Mouse (Mus musculus) monocyte, adult 5-6 weeks (primary cell): Measurements from ENCODE around the gene Best2. TPM values are rescaled to one million over a fixed set of nuclear protein-coding genes. Genes with fewer than 3 reads are reported as not detected.

Source experiments
- ATAC-seq: fragments of 153-309, 156-312 bp; replicated peaks from 2 replicates; pipeline ENCODE4 v1.8.0; 2017; ENCODE audit warnings: mild to moderate bottlenecking; ENCODE audit not compliant: low TSS enrichment, insufficient number of reproducible peaks, severe bottlenecking, poor library complexity, low FRiP score
- total RNA-seq: library from RNA; stranded (forward); fragments of 200-1000, 200-491, 200-594 nt; gene quantifications from 3 replicates; pipeline ENCODE4 v1.2.3, GENCODE M21; 2017

Best2 gene
- total RNA-seq, 1 experiment from 2014 or later = not detected

DNA sequence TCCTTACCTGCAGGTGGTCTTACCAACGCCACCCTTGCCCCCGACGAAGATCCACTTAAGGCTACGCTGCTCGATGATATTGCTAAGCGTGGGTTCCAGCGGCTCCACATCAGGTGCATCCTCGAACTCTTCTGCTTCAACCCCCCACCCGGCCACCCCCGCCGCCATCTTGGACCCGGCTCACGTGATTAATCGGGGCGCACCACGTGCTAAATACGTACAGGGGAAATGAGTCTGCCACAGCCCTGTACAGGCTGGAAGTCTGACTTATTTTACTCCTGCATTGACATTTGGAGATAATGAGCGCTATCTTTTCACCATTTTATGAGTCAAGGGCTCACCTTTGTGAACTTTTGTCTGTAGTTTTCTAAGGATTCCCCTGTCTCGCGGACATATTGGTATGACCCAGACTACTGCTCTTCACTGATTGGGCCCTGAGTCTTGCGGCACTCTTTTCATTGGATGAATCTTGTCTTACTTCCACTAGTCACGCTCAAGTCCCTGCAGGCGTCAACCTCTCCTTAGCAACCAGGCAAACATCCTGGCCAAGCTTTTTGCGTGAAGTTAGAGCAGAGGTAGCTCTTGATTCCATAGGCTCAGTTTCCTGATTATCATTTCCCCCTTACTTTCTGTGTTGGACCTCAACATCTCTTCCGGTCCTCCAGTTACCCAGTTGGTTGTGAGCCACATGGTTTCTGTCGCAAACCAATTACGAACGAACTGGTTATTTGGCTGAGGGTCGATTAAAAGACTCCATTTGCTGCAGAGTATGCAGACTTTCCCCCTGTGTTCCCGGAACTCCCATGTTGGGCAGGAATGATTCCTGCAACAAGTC lies 11.0 kb upstream of the Best2 start, which contains the start of gene Asna1:
Gene Asna1, minus strand, starts transcription at position 184 of the 835 bp plus-strand sequence.
- peak; percentile 86 for ATAC-seq

DNA sequence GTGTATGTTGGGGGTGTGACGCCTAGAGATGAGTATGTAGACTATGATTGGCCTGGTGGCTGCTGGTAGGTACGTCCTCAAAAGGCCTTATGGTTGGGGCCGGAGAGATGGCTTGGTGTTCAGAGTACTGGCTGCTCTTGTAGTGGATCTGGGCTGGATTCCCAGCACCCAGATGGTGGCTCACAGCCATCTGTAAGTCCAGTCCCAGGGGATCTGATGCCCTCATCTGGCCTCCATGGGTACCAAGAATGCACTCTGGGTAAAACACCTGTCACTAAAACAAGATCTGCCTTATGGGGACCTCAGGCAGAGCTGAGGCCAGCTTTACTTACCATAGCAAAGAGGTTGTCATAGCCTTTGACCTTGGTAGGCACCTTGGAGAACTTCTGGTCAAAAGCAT lies 9.5 kb upstream of the Best2 start:
- ATAC-seq = no peak

DNA sequence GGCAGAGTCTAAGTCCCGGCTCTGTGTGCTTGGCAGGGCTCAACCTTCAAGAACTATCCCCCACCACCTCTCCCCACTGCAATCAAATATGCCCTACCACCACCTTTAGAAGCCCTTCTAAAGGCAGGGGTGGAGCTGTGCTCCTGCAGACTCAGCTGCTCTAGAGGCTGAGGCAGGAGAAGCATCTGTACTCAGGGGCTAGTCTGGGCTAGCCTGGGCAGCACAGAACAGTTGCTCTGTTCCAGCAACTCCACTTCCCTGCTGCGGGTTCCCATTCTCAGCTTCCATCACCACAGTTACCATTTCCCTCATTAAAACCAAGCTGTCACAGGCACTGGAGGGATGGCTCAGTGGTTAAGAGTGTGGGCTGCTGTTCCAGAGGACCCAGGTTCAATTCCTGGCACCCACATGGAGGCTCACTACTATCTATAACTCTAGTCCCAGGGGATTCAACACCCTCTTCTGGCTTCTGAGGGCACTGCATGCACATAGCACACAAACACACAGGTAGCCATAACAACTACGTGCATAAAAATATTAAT lies 7.3 kb upstream of the Best2 start:
- no peak for ATAC-seq

DNA sequence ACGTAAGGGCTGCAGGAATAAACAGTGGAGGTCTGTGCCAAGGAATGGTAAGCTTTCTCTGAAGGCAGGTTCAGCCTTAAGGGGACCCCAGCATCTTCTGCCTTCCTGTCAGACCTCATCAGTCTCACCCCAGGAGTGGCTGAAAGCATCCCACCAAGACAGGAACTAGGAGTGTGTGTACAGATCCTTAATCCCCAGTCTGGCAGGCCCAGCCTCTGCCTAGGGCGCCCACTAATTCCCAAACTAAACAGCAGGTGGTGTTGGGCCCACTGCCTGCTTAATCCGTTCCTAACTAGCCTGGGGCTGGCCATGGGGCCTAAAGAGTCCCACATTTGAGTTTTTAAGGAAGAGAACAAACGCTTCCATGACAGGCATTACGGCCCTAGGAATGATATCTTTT lies 2.9 kb upstream of the Best2 start:
- ATAC-seq = no peak

DNA sequence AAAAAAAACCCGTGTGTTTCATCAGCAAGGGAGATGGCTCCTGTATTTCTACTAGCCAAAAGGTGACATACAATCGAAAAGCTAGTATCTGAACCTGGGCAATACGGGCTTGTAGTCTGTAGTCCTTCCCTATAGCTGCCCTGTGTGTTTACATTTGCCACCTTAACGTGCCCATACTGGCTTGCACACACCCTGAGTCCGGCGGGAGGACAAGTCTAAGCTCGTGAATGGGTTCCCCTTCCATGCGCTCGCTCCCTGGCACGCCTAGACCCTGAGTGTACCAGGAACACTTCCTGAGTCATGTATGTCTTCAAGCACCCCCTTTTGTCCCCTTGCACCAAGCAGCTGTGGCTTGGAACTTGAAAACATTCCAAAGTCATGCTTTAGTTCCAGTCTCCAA lies 2.4 kb upstream of the Best2 start:
- no peak for ATAC-seq

DNA sequence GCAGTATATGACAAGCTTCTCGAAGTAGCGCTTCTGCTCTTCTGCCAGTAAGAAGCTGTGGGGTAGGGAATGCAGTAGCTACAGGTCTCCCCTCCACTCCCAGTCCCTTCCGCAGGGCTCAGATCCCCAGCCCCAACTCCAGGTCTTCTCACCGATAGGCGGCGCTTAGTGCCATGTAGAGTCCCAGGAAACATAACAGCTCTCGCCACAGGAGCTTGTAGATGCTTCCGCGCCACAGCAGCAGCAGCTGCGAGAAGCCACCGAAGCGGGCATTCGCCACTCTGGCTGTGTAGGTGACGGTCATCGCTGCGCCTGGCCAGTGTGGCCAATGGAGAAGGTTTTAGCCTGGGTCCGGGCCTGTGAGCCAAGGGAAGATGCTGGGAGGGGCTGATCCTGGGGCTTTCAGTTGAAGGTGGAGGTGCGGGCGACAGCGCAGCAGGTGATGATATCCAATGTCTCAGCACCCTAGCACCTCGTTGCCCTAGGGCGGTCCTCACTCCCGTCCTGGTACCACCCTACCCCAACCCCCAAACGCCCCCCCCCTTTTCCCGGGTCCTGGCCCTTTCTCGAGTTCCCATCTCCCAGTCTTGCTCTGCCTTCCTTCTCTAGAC lies 996 bp downstream of the Best2 start:
- peak; percentile 74 for ATAC-seq

DNA sequence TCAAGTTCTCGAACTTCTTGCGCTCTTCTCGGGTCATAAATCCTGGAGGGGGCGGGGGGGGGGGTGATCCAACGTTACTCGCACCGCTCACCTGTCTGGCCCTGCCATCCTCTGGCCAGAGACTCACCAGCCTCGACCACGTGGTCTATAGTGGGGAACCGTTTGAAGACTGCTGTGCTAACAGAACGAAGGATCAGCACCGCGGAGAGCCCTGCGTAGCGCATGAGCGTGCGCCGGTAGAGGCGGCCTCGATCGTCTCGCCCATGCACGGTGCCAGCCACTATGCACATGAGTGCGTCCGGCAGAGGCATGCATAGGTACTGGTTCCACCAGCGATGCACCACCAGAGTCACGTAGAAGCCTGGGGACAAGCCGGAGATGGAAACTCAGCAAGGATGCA lies 3.1 kb downstream of the Best2 start:
- ATAC-seq = no peak

DNA sequence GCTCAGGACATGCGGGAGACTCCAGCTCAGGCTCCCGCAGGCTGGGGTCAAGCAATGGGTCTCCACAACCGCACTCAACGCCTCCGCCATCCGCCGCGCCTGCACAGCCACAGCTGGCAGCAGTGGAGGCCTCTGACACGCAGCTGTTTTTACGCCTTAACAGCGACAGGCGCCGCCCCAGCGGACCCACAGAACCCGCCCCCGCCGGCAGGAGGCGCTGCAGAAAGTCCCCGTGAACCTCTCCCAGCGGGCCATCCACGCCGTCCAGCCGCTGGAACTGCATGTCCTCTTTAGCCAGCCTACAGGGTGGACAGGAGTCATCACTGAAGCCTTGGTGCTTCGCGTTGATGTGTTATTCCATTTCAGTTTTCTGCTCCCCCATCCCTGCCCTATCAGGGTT lies 6.6 kb downstream of the Best2 start:
- ATAC-seq = no peak

DNA sequence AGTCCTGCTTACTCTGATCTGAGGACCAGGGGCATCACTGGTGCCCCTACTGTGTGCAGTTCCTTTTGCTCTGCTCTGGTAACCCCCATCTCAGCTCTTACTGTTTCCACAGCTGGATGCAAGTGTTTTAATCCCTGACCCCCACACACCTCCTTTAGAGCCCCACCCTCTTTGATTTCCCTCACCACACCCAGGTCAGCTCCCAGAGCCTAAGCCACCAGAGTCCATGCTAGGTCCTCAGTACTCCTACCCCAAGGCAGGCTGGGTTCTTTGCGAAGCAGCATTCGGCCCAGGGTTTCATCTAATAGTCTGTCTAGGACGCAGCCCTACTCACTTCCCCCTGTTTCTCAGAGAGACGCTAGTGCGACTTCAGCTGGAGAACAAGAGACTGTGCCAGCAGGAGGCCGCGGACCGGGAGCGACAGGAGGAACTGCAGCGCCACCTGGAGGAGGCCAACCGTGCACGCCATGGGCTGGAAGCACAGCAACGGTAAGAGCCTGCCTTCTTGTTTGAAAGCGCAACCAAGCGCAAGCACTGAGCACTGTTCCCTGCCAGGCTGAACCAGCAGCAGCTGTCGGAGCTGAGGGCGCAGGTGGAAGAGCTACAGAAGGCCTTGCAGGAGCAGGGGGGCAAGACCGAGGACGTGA lies 16.6 kb downstream of the Best2 start:
- ATAC-seq = peak; percentile 92

DNA sequence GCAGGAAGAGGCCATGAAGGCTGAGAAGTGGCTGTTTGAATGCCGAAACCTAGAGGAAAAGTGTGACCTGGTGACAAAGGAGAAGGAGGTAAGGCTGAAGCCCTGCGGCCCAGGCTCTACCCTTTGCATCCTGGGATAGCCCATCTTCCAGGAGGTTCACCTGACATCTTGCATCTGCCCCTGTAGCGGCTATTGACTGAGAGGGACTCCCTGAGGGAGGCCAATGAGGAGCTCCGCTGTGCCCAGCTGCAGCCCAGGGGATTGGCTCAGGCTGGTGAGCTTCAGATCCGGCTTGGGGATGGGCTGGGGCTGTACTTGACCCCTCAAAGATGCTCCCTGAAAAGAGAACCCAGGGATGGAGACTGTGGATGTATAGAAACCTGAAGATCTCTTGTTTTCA lies 17.4 kb downstream of the Best2 start:
- ATAC-seq = no peak

DNA sequence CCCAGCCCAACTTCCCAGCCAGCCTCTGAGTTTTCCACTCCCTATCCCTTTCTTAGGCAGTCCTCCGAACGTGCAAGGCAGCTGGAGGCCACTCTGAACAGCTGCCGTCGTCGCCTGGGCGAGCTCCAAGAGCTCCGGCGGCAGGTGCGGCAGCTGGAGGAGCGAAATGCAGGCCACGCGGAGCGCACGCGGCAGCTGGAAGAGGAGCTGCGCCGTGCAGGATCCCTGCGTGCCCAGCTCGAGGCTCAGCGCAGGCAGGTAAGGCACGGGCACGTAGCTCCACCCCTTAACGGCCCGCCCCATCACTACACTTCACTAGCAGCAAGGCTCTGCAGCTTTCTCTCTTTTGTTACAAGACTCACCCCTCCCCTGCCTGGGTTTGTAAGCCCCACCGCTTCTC lies 18.7 kb downstream of the Best2 start:
- no peak for ATAC-seq

DNA sequence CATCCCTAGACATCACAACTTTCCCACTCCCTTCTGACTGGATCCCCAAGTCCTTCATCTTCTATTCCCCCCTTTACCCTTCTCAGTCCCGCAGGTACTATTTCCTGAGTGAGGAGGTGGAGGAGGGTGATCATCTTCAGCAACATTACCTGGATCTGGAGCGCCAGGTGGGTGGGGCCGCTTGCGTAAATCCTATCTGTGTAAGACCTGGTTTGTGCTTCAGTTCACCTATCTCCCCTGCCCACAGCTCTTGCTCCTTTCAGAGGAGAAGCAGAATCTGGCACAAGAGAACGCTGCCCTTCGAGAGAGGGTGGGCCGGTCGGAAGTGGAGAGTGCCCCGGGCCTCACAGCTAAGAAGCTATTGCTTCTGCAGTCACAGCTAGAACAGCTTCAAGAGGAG lies 20.0 kb downstream of the Best2 start:
- no peak for ATAC-seq

DNA sequence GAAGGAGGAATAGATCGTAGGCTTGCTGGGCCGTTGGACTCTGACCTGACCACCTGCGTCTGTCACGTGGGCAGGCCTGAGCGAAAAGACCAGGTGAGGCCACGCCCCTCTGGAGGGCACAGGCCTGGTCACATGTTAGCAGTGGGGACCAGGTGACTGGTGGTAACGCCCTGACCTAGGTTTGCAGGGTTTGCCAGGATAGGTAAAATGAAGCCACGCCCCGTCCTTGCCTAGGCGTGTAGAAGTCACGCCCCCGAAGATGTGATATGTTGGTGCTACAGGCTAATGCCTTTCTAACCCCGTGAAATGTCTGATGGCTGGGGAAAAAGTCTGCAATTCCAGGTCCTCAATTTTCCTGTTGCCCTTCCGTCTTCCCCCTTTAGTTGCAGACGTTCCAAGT lies 23.5 kb downstream of the Best2 start:
- ATAC-seq = 0 out of 2 replicates have a peak, but pooled peaks have one; percentile 5

DNA sequence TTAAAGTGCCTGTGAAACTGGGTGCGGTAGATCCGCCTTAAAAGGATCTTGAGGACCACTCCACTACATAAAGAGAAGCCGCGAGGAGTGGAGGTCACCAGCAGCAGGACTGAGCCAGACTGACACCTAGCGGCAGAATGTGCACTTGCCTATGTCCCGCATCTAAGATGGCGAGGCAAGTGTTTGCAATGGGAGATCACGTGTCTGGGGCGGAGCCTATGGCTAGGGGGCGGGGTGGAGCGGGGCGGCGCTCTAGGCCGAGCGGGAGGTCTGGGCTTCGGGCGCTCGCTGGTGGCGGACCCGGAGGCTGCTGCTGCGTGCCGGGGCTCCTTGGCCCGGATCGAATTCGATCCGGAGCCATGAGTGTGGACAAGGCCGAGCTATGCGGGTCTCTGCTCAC lies 24.0 kb downstream of the Best2 start, which contains the start of gene Hook2:
Gene Hook2, plus strand, starts transcription at position 255 of the 400 bp plus-strand sequence.
- peak; percentile 78 for ATAC-seq

DNA sequence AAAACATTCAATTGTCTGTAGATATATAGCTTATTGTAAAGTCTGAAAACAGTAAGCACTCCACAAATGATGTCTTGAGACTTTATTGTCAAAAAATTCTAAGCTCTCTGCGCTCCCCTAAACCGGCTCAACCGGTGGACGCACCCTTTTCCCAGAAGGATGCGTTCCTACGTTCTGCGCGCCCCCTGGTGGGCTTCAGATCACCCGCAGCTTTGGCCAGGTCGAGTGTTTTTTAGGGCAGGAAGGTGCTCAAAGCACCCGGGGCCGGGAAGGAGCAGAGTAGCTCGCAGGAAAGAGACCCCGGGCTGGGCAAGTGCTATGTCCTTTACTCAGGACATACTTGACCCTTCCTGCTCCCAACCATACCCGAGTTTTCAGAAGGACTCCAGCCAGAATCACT lies 24.5 kb downstream of the Best2 start:
- peak; percentile 32 for ATAC-seq

DNA sequence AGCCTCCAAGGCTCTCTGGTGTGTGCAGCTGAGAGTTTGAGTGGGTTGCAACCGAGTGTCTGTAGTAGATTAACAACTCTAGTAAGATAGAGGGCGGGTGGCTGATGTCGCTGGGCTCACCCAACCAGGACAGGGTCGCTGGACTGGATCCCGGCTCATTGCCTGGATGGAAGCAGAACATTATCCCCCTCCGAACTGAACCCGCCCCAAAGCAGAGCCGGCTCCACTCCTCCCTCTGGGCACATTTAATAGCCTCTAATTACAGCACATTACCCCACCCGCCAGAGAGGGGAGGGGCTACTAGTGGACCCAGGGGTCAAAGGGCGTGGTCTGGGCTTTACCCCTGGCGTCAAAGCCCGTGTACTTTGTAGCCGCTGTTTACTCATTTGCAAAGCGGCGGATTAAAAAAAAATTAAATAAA lies 25.0 kb downstream of the Best2 start:
- ATAC-seq = no peak

DNA sequence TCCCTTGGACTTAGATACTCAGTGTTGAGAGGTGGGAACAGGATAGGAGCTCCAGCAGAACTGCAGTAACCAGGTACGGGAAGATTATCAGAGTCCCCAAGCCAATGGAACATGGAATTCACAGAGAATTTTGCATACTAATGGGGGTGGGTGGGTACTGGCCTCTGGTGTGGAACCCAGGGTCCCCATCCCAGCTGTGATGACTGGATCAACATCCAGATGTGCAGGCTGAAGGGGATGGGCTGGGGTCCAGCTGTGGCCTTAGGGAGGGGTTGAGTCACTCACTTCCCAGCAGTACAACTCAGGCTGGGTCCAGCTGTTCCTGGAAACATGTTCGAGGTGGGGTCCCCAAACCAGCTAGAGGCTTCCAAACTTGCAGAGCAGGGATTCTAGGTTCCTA lies 26.4 kb downstream of the Best2 start:
- ATAC-seq = no peak

DNA sequence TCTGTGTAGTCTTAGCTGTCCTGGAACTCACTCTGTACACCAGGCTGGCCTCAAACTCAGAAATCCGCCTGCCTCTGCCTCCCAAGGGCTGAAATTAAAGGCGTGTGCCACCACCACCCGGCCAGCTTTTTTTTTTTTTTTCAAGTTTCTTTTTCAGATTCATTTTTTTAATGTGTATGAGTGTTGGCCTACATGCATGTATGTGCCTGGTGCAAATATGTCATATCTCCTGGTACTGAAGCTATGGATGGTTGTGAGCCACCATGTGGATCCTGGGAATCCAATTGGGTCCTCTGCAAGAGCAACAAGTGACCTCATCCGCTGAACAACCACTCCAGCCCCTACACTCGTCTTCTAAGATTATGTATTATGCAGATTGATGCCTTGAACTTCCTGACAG lies 26.9 kb downstream of the Best2 start:
- no peak for ATAC-seq

DNA sequence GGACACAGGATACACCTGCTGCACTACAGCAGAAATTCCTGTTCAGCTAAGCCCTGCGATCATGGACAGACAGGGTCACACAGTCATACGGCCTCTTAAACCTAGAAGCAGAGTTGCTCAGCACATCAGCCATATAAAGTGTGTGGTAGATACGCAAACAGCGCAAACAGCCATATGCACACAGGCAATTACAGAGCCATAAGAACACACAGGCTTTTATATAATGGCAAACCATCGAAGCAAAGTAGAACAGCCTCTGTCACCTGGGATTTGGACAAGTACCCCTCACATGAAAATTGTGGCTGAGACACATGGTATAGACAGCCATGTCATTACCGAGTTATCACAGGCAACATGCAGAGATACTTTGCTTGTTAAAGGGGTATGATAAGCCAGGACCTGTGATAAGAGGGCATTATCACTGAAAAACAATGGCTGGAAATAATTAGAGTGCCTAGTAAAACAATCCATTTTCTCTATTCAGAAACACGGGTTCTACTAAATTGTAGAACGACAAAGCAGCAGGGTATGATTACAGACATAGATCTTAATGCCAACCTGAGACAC lies 27.9 kb downstream of the Best2 start:
- no peak for ATAC-seq
